In the genomic region with DNA sequence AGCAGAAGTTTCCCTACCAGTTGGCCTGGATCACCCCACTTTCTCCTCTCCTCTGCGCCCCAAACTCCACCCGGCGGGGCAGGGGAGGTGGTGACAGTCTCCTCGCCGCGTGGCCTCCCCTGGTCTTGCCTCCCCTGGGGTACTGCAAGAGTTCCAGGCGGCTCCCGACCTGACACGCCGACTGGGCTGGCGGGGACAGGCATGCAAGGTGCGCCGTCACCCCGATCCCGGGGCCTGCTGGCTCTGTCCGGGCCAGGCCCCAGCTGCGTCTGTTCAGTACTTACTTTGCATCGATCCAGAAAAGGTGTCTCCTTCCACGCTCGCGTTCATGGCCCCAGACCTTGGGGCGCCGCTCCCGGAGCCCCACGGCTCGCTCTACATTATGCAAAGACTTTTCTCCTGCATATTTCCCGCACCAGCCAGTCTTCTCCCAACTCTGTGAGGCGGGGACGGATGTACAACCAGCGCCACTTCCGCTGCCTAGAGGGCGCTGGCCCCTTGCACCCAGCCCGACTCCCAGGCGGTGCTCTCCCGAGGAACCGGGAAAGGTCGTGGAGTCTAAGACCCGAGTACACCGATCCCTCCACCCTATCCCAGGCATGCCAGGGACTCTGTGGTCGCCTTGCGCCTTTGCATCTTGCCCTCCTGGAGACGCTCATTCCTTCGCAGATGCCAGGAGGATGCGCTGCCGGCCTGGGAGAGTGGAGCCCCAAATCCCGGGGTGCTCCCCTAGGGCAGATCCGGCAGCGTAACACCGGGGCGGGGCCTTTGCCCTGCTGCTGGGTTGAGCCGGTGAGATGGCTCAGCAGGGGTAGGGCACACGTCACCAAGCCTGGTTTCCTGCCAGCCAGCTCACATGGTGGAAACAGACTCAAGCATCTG, we compare ENCODE assay signal across 8 mouse cellular contexts. TPM values are rescaled to one million over a fixed set of nuclear protein-coding genes. Genes with fewer than 3 reads are reported as not detected.
A peak's percentile ranks its signal among the peaks of the same experiment; 100 is the strongest.
DNase-seq lines count a peak whose midpoint lies in the region; ATAC-seq lines count a peak whose summit lies in the region.

A gene (minus strand): TSS at position 753 of the 882 bp plus-strand sequence.

- peaks cover 26% of the 10 kb centered on the region for H3K36me3 ChIP-seq in megakaryocyte, embryonic 14.5 days (replicated peaks; ENCODE audit: low read length)

- H3K4me1 ChIP-seq in megakaryocyte, embryonic 14.5 days: peaks cover 46% of the 10 kb centered on the region

- peak; percentile 94 for ATAC-seq in common myeloid progenitor, adult 5-6 weeks (replicated peaks; ENCODE audit: low read depth, poor library complexity, severe bottlenecking)

- H3K9me3 ChIP-seq in megakaryocyte, embryonic 14.5 days: no peaks in the 10 kb centered on the region

- DNase-seq in ZHBTc4 (ENCODE audit: low read depth, low spot score): peak; percentile 92
- peak; percentile 76 for DNase-seq in gastrocnemius, adult 8-10 months (ENCODE audit: low spot score in 2 of 2)
- peak; percentile 33 for DNase-seq in hindlimb bud, embryonic 11.5 days (ENCODE audit: extremely low spot score, low read depth, low spot score)
- DNase-seq in left cerebral cortex, adult 8-10 months (ENCODE audit: low spot score in 2 of 2): peak; percentile 80 to 82
- DNase-seq in right cerebral cortex, postnatal 10 days (ENCODE audit: low spot score in 2 of 2): peak; percentile 87 to 92
- DNase-seq in urinary bladder, postnatal 25 days (ENCODE audit: low spot score): peak; percentile 79

- peak within 1 kb of the TSS; percentile 98 for H3K4me3 ChIP-seq in megakaryocyte, embryonic 14.5 days (replicated peaks)

- no peaks in the 10 kb centered on the region for H3K27me3 ChIP-seq in megakaryocyte, embryonic 14.5 days (replicated peaks)

RNA-seq across cellular contexts. Expression of the gene that starts here (rescaled TPM):
- total RNA-seq in common myeloid progenitor, adult 5-6 weeks (2017): 25.8 and 26.5 TPM in 2 replicates
- total RNA-seq in gastrocnemius, adult 8-10 months (2022): 10 to 100 TPM in 1 of 4 experiments, 1 to 10 TPM in 3; 6.8 to 10.1 (median 7.4) TPM
- total RNA-seq in left cerebral cortex, adult 8-10 months (2022): 10 to 100 TPM; 19.2 to 21.7 (median 20.0) TPM
- 32.8 and 46.8 TPM in 2 replicates for polyA plus RNA-seq in megakaryocyte, embryonic 14.5 days (2012; ENCODE audit: insufficient read depth, low replicate concordance)

Comparison
In these comparisons a context has a peak if more than half of its experiments do, and no peak if none do; other contexts are left out.
1. Peak in every context shown above with its lines: DNase-seq, ATAC-seq and H3K4me3 ChIP-seq.
2. DNase-seq: peak in every context shown above with its lines; median percentile 92 in ZHBTc4; 90 in right cerebral cortex, postnatal 10 days; 81 in left cerebral cortex, adult 8-10 months; 79 in urinary bladder, postnatal 25 days; 76 in gastrocnemius, adult 8-10 months; 33 in hindlimb bud, embryonic 11.5 days.